Mouse (Mus musculus): ENCODE data around the gene Rcbtb2.

The Rcbtb2 gene

GRCm38 (mm10) chr14:73217062-73217461, 94.2 kb downstream of the Rcbtb2 start:
- peak; percentile 56 for DNase-seq

- DNase-seq = no peak
These were observed 99.6 kb downstream of the Rcbtb2 start for GRCm38 (mm10) chr14:73222316-73222970.

- peak; percentile 33 for DNase-seq
These were observed 103.5 kb downstream of the Rcbtb2 start for GRCm38 (mm10) chr14:73226346-73226745.

GRCm38 (mm10) chr14:73226849-73227248, 104.0 kb downstream of the Rcbtb2 start:
- no peak for DNase-seq

GRCm38 (mm10) chr14:73231286-73231982, 108.6 kb downstream of the Rcbtb2 start:
- no peak for DNase-seq

GRCm38 (mm10) chr14:73234468-73235031, 111.7 kb downstream of the Rcbtb2 start:
- DNase-seq = no peak

- no peak for DNase-seq
These were observed 115.0 kb downstream of the Rcbtb2 start, which contains the start of gene Lpar6 for GRCm38 (mm10) chr14:73237848-73238321. Gene Lpar6, plus strand, starts transcription at chr14:73237895.

DNA sequence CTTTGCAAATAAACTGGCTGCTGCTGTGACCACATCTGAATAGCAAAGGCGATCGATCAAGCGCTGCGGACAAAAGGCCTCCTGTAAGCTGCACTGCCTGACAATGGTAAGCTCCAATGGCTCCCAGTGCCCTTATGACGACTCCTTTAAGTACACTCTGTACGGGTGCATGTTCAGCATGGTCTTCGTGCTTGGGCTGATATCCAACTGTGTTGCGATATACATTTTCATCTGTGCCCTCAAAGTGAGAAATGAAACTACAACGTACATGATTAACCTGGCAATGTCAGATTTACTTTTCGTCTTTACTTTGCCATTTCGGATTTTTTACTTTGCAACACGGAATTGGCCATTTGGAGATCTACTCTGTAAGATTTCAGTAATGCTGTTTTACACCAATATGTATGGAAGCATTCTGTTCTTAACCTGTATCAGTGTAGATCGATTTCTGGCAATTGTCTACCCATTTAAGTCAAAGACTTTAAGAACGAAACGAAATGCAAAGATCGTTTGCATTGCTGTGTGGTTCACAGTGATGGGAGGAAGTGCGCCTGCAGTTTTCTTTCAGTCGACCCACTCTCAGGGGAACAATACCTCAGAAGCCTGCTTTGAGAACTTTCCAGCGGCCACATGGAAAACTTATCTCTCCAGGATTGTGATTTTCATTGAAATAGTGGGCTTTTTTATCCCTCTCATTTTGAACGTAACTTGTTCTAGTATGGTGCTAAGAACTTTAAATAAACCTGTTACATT, 115.8 kb downstream of the Rcbtb2 start:
- no peak for DNase-seq

- no peak for DNase-seq
These were observed 116.5 kb downstream of the Rcbtb2 start for GRCm38 (mm10) chr14:73239291-73239690.

DNA sequence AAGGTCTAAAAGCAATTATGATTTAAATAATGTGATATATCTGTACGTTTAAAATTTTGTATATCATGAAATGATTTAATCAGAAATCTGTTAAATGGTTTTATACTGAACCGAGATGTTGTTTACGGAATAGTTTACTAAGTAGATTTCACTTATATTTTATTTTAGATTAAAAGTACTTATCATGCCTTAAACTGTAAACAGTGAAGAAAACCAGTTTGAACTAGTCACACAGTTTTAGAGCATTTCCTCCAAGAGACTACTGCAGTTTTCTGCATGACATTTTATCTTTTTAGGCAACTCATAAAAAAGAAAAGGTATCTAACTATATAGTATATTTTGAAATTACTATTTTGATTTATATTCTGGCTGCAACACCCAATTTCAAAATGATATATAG, 117.0 kb downstream of the Rcbtb2 start:
- no peak for DNase-seq

GRCm38 (mm10) chr14:73244061-73244597, 121.3 kb downstream of the Rcbtb2 start:
- DNase-seq = no peak

- DNase-seq = no peak
These were observed 127.2 kb downstream of the Rcbtb2 start for GRCm38 (mm10) chr14:73250056-73250455.

DNA sequence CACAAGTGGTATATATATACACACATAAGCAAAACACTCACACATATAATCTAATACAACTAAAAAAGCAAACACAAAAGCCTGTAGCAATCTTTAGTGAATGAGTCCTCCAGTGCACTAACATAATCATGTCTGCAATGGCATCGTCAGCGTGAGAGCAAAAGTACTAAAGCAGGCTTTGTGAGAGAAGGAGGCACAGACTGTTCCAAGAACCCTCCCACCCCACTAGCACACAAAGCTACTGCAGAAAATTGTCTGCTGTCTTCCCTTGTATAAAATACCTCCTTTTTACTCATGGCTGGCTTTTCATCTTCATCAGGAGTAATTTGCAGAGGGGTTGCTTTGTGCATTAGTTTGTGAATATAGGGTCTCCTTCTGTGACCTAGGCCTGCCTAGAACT, 129.4 kb downstream of the Rcbtb2 start:
- no peak for DNase-seq

DNA sequence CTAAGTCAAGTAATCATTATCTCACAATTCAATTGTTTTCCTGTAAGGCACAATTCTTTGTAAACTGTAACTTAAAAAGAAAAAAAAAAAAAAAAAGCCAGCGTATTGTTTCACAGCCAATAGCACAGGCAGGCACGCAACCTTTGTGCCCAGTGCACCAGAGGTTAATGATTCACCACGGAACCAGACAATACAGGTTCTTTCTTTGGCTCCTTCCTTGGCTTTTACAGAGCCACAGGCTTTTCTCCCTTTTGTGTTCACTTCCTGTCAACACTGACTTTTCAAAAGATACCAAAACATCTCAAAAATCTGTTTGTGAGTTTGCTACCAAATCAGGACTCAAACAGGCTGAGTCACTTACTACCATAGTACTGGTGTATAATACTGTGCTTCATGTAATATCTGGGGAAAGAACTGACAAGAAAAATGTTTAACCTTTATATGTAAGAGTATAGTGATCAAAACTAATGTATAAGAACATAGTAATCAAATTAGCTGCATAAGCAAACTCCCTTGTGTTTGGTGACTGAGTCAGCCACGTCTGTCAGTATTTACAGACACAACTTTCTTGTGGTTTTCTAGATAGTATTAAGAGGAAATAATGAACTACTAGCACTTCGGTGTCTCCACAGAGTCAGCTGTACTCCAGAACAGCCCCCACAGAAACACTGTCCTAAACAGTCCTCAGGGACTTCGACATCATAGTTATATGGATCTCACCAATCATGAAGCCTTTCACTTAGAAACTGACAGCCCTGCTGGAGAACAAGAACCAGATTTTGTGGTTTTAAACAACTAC, 130.8 kb downstream of the Rcbtb2 start:
- no peak for DNase-seq

- DNase-seq = no peak
These were observed 131.6 kb downstream of the Rcbtb2 start for GRCm38 (mm10) chr14:73254412-73254811.

- no peak for DNase-seq
These were observed 132.7 kb downstream of the Rcbtb2 start for GRCm38 (mm10) chr14:73255426-73255970.

DNA sequence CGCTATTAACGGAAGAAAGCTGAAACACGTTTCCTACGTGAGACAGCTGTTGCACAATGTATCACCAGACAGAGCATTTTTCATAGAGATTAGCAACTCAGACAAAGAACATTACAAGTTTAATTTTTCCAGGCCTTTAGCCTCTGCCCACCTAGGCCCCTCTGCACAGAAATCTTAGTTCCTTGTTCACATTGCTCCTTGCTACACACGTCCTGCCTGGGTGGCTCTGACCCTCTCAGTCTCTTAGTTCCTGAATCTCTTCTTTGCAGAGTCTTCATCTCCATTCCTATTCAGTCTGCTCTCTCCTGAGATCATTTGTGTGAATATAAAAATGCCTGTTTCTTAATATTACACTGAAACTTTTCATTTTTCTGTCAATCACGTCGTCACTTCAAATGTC, 134.5 kb downstream of the Rcbtb2 start:
- DNase-seq = no peak
